Mouse (Mus musculus) stomach, embryonic 16.5 days (tissue): ENCODE measurements around the gene Cux2. TPM values are rescaled to one million over a fixed set of nuclear protein-coding genes. Genes with fewer than 3 reads are reported as not detected.

Experiments used
- ATAC-seq: fragments of 200-750 bp; cut with Nextera tagmentation; 2 replicates; pipeline ENCODE4 v1.8.0; 2017; ENCODE audit warnings: moderate number of reproducible peaks, moderate TSS enrichment; ENCODE audit not compliant: insufficient read depth, low FRiP score
- H3K27ac ChIP-seq: fragments of 300-500 bp; sonication (generic); 2 replicates; pipeline ENCODE4 v1.5.1; 2014; ENCODE audit warnings: low read length
- H3K27me3 ChIP-seq: fragments of 300-500 bp; sonication (generic); 2 replicates; pipeline ENCODE4 v1.6.1; 2014; ENCODE audit warnings: low read length, control low read depth, mixed read lengths; ENCODE audit not compliant: control insufficient read depth, insufficient read depth
- H3K36me3 ChIP-seq: fragments of 300-500 bp; sonication (generic); 2 replicates; pipeline ENCODE4 v1.6.1; 2014; ENCODE audit warnings: low read length; ENCODE audit not compliant: control insufficient read depth, insufficient read depth
- H3K4me1 ChIP-seq: fragments of 300-500 bp; sonication (generic); 2 replicates; pipeline ENCODE4 v1.6.1; 2014; ENCODE audit warnings: low read length, control low read depth, mixed read lengths; ENCODE audit not compliant: control insufficient read depth, insufficient read depth
- H3K4me2 ChIP-seq: fragments of 300-500 bp; sonication (generic); 2 replicates; pipeline ENCODE4 v1.6.1; 2014; ENCODE audit warnings: low read depth, low read length, mixed read lengths
- H3K4me3 ChIP-seq: fragments of 300-500 bp; sonication (generic); replicated peaks from 2 replicates; pipeline ENCODE4 v1.5.1; 2014; ENCODE audit warnings: mild to moderate bottlenecking, low read length
- H3K9ac ChIP-seq: fragments of 300-500 bp; sonication (generic); 2 replicates; pipeline ENCODE4 v1.6.1; 2014; ENCODE audit warnings: low read length
- H3K9me3 ChIP-seq: fragments of 300-500 bp; sonication (generic); replicated peaks from 2 replicates; pipeline ENCODE4 v1.6.1; 2016; ENCODE audit warnings: low read length, control low read depth; ENCODE audit not compliant: control insufficient read depth
- WGBS: fragments of 180-500 bp; shearing (Covaris S2); extraction: QIAGEN DNeasy Blood & Tissue Kit; methylation state at CpG from one replicate; pipeline ENCODE4 v1.1.7; 2014; 5-methylcytosine and 5-hydroxymethylcytosine counted together
- polyA plus RNA-seq: library from polyadenylated mRNA; unstranded; fragments of >200 nt; fragmentation: Nextera tagmentation; extraction: Ambion mirVana; gene quantifications from 2 replicates; pipeline ENCODE4 v1.2.1, GENCODE M21; 2015

Cux2 gene
- polyA plus RNA-seq, 1 experiment from 2014 or later, result 3.5 TPM

GRCm38 (mm10) chr5:121895117-121895756 is 154.7 kb downstream of the Cux2 start:
- Histone ChIP-seq H3K4me2 (no peak overlapping the region), H3K27ac (no peak overlapping the region), H3K4me3 (no peak overlapping the region), H3K4me1 (no peaks in the 10 kb centered on the region), H3K9me3 (no peaks in the 10 kb centered on the region), H3K27me3 (no peaks in the 10 kb centered on the region), H3K36me3 (no peaks in the 10 kb centered on the region), H3K9ac (no peak overlapping the region)
- 46% methylated on average over 24 of the region's 24 CpGs for WGBS
- no peak for ATAC-seq

GRCm38 (mm10) chr5:121894647-121895046 is 155.3 kb downstream of the Cux2 start:
- H3K4me2 ChIP-seq, result no peak overlapping the region
- WGBS, result 66% methylated on average over 10 of the region's 10 CpGs
- no peaks in the 10 kb centered on the region for H3K36me3 ChIP-seq
- H3K27ac ChIP-seq, result no peak overlapping the region
- no peak overlapping the region for H3K9ac ChIP-seq
- no peaks in the 10 kb centered on the region for H3K4me1 ChIP-seq
- no peaks in the 10 kb centered on the region for H3K27me3 ChIP-seq
- no peak for ATAC-seq
- H3K4me3 ChIP-seq, result no peak overlapping the region
- no peaks in the 10 kb centered on the region for H3K9me3 ChIP-seq

- 27% methylated on average over 3 of the region's 3 CpGs for WGBS
- H3K27ac ChIP-seq, result no peak overlapping the region
Measured at GRCm38 (mm10) chr5:121893581-121893980, 156.3 kb downstream of the Cux2 start.

GRCm38 (mm10) chr5:121892281-121892680 is 157.6 kb downstream of the Cux2 start:
- WGBS, result 83% methylated on average over 14 of the region's 14 CpGs
- H3K4me1 ChIP-seq, result no peaks in the 10 kb centered on the region
- H3K9me3 ChIP-seq, result no peaks in the 10 kb centered on the region
- no peak overlapping the region for H3K9ac ChIP-seq
- no peak overlapping the region for H3K27ac ChIP-seq
- no peak overlapping the region for H3K4me3 ChIP-seq
- no peaks in the 10 kb centered on the region for H3K27me3 ChIP-seq
- no peak for ATAC-seq
- no peaks in the 10 kb centered on the region for H3K36me3 ChIP-seq
- no peak overlapping the region for H3K4me2 ChIP-seq

More at GRCm38 (mm10) chr5:121893581-121893980, 156.3 kb downstream of the Cux2 start:
- Histone ChIP-seq H3K9ac (no peak overlapping the region), H3K4me2 (no peak overlapping the region), H3K4me1 (no peaks in the 10 kb centered on the region), H3K27me3 (no peaks in the 10 kb centered on the region), H3K9me3 (no peaks in the 10 kb centered on the region), H3K36me3 (no peaks in the 10 kb centered on the region), H3K4me3 (no peak overlapping the region)
- no peak for ATAC-seq

GRCm38 (mm10) chr5:121890925-121891324 is 159.0 kb downstream of the Cux2 start:
- no peak overlapping the region for H3K9ac ChIP-seq
- 91% methylated on average over 7 of the region's 7 CpGs for WGBS
- no peak overlapping the region for H3K27ac ChIP-seq
- H3K27me3 ChIP-seq, result no peaks in the 10 kb centered on the region
- no peak overlapping the region for H3K4me2 ChIP-seq
- no peaks in the 10 kb centered on the region for H3K4me1 ChIP-seq
- H3K9me3 ChIP-seq, result no peaks in the 10 kb centered on the region; the same call in 1 of the 2 replicates
- no peak for ATAC-seq
- no peak overlapping the region for H3K4me3 ChIP-seq
- H3K36me3 ChIP-seq, result no peaks in the 10 kb centered on the region

GRCm38 (mm10) chr5:121889819-121890362 is 160.0 kb downstream of the Cux2 start:
- Histone ChIP-seq H3K36me3 (no peaks in the 10 kb centered on the region), H3K27me3 (no peaks in the 10 kb centered on the region), H3K9ac (no peak overlapping the region), H3K27ac (no peak overlapping the region), H3K4me2 (no peak overlapping the region), H3K4me1 (no peaks in the 10 kb centered on the region), H3K4me3 (no peak overlapping the region), H3K9me3 (no peaks in the 10 kb centered on the region; the same call in 1 of the 2 replicates)
- 60% methylated on average over 9 of the region's 9 CpGs for WGBS
- ATAC-seq, result no peak

- no peaks in the 10 kb centered on the region; the same call in 1 of the 2 replicates for H3K9me3 ChIP-seq
- 57% methylated on average over 13 of the region's 13 CpGs for WGBS
- H3K27ac ChIP-seq, result no peak overlapping the region
- no peaks in the 10 kb centered on the region for H3K27me3 ChIP-seq
- no peaks in the 10 kb centered on the region for H3K36me3 ChIP-seq
- H3K4me3 ChIP-seq, result no peak overlapping the region
- no peaks in the 10 kb centered on the region for H3K4me1 ChIP-seq
- H3K4me2 ChIP-seq, result no peak overlapping the region
- ATAC-seq, result no peak
- no peak overlapping the region for H3K9ac ChIP-seq
Measured at GRCm38 (mm10) chr5:121889375-121889774, 160.5 kb downstream of the Cux2 start.

GRCm38 (mm10) chr5:121883356-121883755 is 166.5 kb downstream of the Cux2 start:
- no peak overlapping the region for H3K9ac ChIP-seq
- H3K27ac ChIP-seq, result no peak overlapping the region
- no peaks in the 10 kb centered on the region for H3K4me1 ChIP-seq
- no peak overlapping the region for H3K4me3 ChIP-seq
- no peak for ATAC-seq
- H3K27me3 ChIP-seq, result no peaks in the 10 kb centered on the region
- no peaks in the 10 kb centered on the region; the same call in 1 of the 2 replicates for H3K9me3 ChIP-seq
- 73% methylated on average over 8 of the region's 8 CpGs for WGBS
- H3K36me3 ChIP-seq, result no peaks in the 10 kb centered on the region
- no peak overlapping the region for H3K4me2 ChIP-seq

- no peaks in the 10 kb centered on the region for H3K27me3 ChIP-seq
- no peak overlapping the region for H3K4me2 ChIP-seq
- H3K4me1 ChIP-seq, result no peaks in the 10 kb centered on the region
- H3K27ac ChIP-seq, result no peak overlapping the region
- no peak overlapping the region for H3K9ac ChIP-seq
- 65% methylated on average over 6 of the region's 6 CpGs for WGBS
- ATAC-seq, result no peak
- H3K36me3 ChIP-seq, result no peaks in the 10 kb centered on the region
- no peaks in the 10 kb centered on the region for H3K9me3 ChIP-seq
- no peak overlapping the region for H3K4me3 ChIP-seq
Measured at GRCm38 (mm10) chr5:121879211-121879610, 170.7 kb downstream of the Cux2 start.
